Mouse (Mus musculus): Measurements from ENCODE around the gene Cib1.

Cib1 gene

GRCm38 (mm10) chr7:80232489-80233029 lies at the start of gene Cib1, which contains the start of gene Gdpgp1:
Gene Cib1, minus strand, starts transcription at chr7:80232813.
Gene Gdpgp1, plus strand, starts transcription at chr7:80232865.
- peak; percentile 95 to 97 for DNase-seq (ENCODE audit: low spot score in 2 of 2)

GRCm38 (mm10) chr7:80281646-80282045 lies 49.0 kb upstream of the Cib1 start:
- no peak for DNase-seq (ENCODE audit: low spot score in 2 of 2)

- DNase-seq (ENCODE audit: low spot score in 2 of 2) = no peak
Observed at GRCm38 (mm10) chr7:80280998-80281397, 48.4 kb upstream of the Cib1 start.

- DNase-seq (ENCODE audit: low spot score in 2 of 2) = no peak
Observed at GRCm38 (mm10) chr7:80280032-80280431, 47.4 kb upstream of the Cib1 start.

GRCm38 (mm10) chr7:80276374-80276773 lies 43.8 kb upstream of the Cib1 start:
- no peak for DNase-seq (ENCODE audit: low spot score in 2 of 2)

- no peak for DNase-seq (ENCODE audit: low spot score in 2 of 2)
Observed at GRCm38 (mm10) chr7:80273456-80273855, 40.8 kb upstream of the Cib1 start.

- DNase-seq (ENCODE audit: low spot score in 2 of 2) = no peak
Observed at GRCm38 (mm10) chr7:80269751-80270255, 37.2 kb upstream of the Cib1 start.

- DNase-seq (ENCODE audit: low spot score in 2 of 2) = peak; percentile 88 to 91
Observed at GRCm38 (mm10) chr7:80268897-80269750, 36.5 kb upstream of the Cib1 start, which contains the start of gene Vps33b. Gene Vps33b, plus strand, starts transcription at chr7:80269649.

GRCm38 (mm10) chr7:80267764-80268163 lies 35.2 kb upstream of the Cib1 start:
- DNase-seq (ENCODE audit: low spot score in 2 of 2) = no peak

- no peak for DNase-seq (ENCODE audit: low spot score in 2 of 2)
Observed at GRCm38 (mm10) chr7:80264606-80265005, 32.0 kb upstream of the Cib1 start.

GRCm38 (mm10) chr7:80261372-80261990 lies 28.9 kb upstream of the Cib1 start:
- DNase-seq (ENCODE audit: low spot score in 2 of 2) = peak; percentile 44 to 59

GRCm38 (mm10) chr7:80260625-80261371 lies 28.2 kb upstream of the Cib1 start, which contains the start of gene Ngrn:
Gene Ngrn, plus strand, starts transcription at chr7:80261215.
- peak; percentile 73 to 78 for DNase-seq (ENCODE audit: low spot score in 2 of 2)

GRCm38 (mm10) chr7:80257706-80258105 lies 25.1 kb upstream of the Cib1 start:
- DNase-seq (ENCODE audit: low spot score in 2 of 2) = no peak

- no peak for DNase-seq (ENCODE audit: low spot score in 2 of 2)
Observed at GRCm38 (mm10) chr7:80255981-80256380, 23.4 kb upstream of the Cib1 start.

GRCm38 (mm10) chr7:80252886-80253285 lies 20.3 kb upstream of the Cib1 start:
- DNase-seq (ENCODE audit: low spot score in 2 of 2) = no peak

- no peak for DNase-seq (ENCODE audit: low spot score in 2 of 2)
Observed at GRCm38 (mm10) chr7:80252437-80252836, 19.8 kb upstream of the Cib1 start.

- DNase-seq (ENCODE audit: low spot score in 2 of 2) = no peak
Observed at GRCm38 (mm10) chr7:80246859-80247258, 14.2 kb upstream of the Cib1 start.

- DNase-seq (ENCODE audit: low spot score in 2 of 2) = peak; percentile 93 to 95
Observed at GRCm38 (mm10) chr7:80246148-80246721, 13.6 kb upstream of the Cib1 start, which contains the start of gene Ttll13. Gene Ttll13, plus strand, starts transcription at chr7:80246376.

GRCm38 (mm10) chr7:80244851-80245250 lies 12.2 kb upstream of the Cib1 start:
- no peak for DNase-seq (ENCODE audit: low spot score in 2 of 2)

GRCm38 (mm10) chr7:80241661-80242060 lies 9.0 kb upstream of the Cib1 start:
- DNase-seq (ENCODE audit: low spot score in 2 of 2) = no peak

- no peak for DNase-seq (ENCODE audit: low spot score in 2 of 2)
Observed at GRCm38 (mm10) chr7:80238542-80238941, 5.9 kb upstream of the Cib1 start.
